Mouse (Mus musculus) heart, embryonic 11.5 days (tissue): ENCODE results near the gene Klrb1. TPM values are rescaled to one million over a fixed set of nuclear protein-coding genes. Genes with fewer than 3 reads are reported as not detected.
"Not testable (repeated sequence)": the region's sequence is repeated elsewhere in the genome, so short reads cannot be mapped to it uniquely, and the experiment has no call there.

ENCODE experiments used
- ATAC-seq: fragments of 200-750 bp; cut with Nextera tagmentation; replicated peaks from 2 replicates; pipeline ENCODE4 v1.8.0; 2017; ENCODE audit warnings: moderate library complexity; ENCODE audit not compliant: insufficient number of reproducible peaks, low FRiP score, low TSS enrichment
- H3K27ac ChIP-seq: fragments of 300-500 bp; sonication (generic); 2 replicates; pipeline ENCODE4 v1.5.1; 2014; ENCODE audit warnings: mild to moderate bottlenecking, low read depth, low read length
- H3K27me3 ChIP-seq: fragments of 300-500 bp; sonication (generic); 2 replicates; pipeline ENCODE4 v1.6.1; 2014; ENCODE audit warnings: mild to moderate bottlenecking, low read length, mixed read lengths; ENCODE audit not compliant: control insufficient read depth, insufficient read depth
- H3K36me3 ChIP-seq: fragments of 300-500 bp; sonication (generic); 2 replicates; pipeline ENCODE4 v1.6.1; 2014; ENCODE audit warnings: mild to moderate bottlenecking, low read length, moderate library complexity, mixed read lengths; ENCODE audit not compliant: control insufficient read depth, insufficient read depth
- H3K4me1 ChIP-seq: fragments of 300-500 bp; sonication (generic); 2 replicates; pipeline ENCODE4 v1.6.1; 2014; ENCODE audit warnings: low read length; ENCODE audit not compliant: control insufficient read depth, insufficient read depth
- H3K4me2 ChIP-seq: fragments of 300-500 bp; sonication (generic); 2 replicates; pipeline ENCODE4 v1.6.1; 2014; ENCODE audit warnings: mild to moderate bottlenecking, moderate library complexity
- H3K4me3 ChIP-seq: fragments of 300-500 bp; sonication (generic); 2 replicates; pipeline ENCODE4 v1.5.1; 2014; ENCODE audit warnings: low read depth, low read length
- H3K9ac ChIP-seq: fragments of 300-500 bp; sonication (generic); 2 replicates; pipeline ENCODE4 v1.6.1; 2014; ENCODE audit warnings: mild to moderate bottlenecking, low read depth, low read length, moderate library complexity
- H3K9me3 ChIP-seq: fragments of 300-500 bp; sonication (generic); replicated peaks from 2 replicates; pipeline ENCODE4 v1.6.1; 2016; ENCODE audit warnings: low read length; ENCODE audit not compliant: control insufficient read depth
- WGBS: fragments of 180-500 bp; shearing (Covaris S2); extraction: QIAGEN DNeasy Blood & Tissue Kit; methylation state at CpG from one replicate; pipeline ENCODE4 v1.1.7; 2014; ENCODE audit not compliant: insufficient replicate concordance; 5-methylcytosine and 5-hydroxymethylcytosine counted together
- polyA plus RNA-seq: library from polyadenylated mRNA; unstranded; fragments of >200 nt; fragmentation: Nextera tagmentation; extraction: Ambion mirVana; gene quantifications from 2 replicates; pipeline ENCODE4 v1.2.1, GENCODE M21; 2014

Klrb1 gene
- not detected in 2 replicates for polyA plus RNA-seq

GRCm38 (mm10) chr6:128722959-128723358 is at the start of gene Klrb1:
Gene Klrb1 (minus strand): TSS chr6:128723059.
- ATAC-seq = no peak
- H3K9ac ChIP-seq = no peak within 1 kb of the TSS
- no peaks in the 10 kb centered on the region for H3K27me3 ChIP-seq
- no peaks in the 10 kb centered on the region for H3K36me3 ChIP-seq
- 78% methylated on average over 4 of the region's 4 CpGs for WGBS
- H3K4me2 ChIP-seq = no peak within 1 kb of the TSS
- H3K4me3 ChIP-seq = no peak within 1 kb of the TSS
- H3K9me3 ChIP-seq = no peaks in the 10 kb centered on the region
- no peak within 1 kb of the TSS for H3K27ac ChIP-seq
- H3K4me1 ChIP-seq = no peaks in the 10 kb centered on the region

- ATAC-seq = no peak
These were observed 46.8 kb upstream of the Klrb1 start for GRCm38 (mm10) chr6:128769481-128770253.

DNA sequence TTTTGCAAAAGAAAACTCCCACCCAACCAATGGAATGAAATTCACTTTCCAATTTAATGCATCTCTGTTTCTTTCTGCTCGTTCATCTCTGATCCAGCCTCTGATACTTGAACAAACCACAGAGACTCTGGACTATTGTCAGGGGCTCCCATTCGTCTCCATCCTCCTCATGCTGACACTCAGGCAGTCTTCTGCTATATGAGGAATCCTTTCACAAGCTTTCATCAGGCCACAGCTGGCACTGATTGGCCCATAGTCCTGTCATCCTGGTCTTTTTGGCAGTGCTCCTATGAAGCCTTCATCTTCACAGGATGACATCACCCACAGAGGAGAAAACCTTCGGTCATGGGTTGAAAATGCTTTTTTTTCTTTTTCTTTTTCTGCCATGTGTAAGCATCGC is 45.2 kb upstream of the Klrb1 start:
- Histone ChIP-seq H3K36me3 (no peaks in the 10 kb centered on the region), H3K4me2 (no peak overlapping the region), H3K9ac (no peak overlapping the region), H3K27me3 (no peaks in the 10 kb centered on the region), H3K4me1 (no peaks in the 10 kb centered on the region), H3K4me3 (no peak overlapping the region), H3K27ac (no peak overlapping the region), H3K9me3 (no peaks in the 10 kb centered on the region)
- WGBS = 77% methylated on average over 4 of the region's 4 CpGs
- no peak for ATAC-seq

More at GRCm38 (mm10) chr6:128769481-128770253, 46.8 kb upstream of the Klrb1 start:
- Histone ChIP-seq H3K27ac (no peak overlapping the region), H3K4me2 (no peak overlapping the region), H3K9ac (0 out of 2 replicates have a peak overlapping the region, but pooled peaks have one; percentile 22), H3K4me3 (no peak overlapping the region), H3K36me3 (no peaks in the 10 kb centered on the region), H3K27me3 (no peaks in the 10 kb centered on the region), H3K4me1 (no peaks in the 10 kb centered on the region), H3K9me3 (0 out of 2 replicates have a peak, but pooled peaks cover 2% of the 10 kb centered on the region)
- 80% methylated on average over 10 of the region's 10 CpGs for WGBS

GRCm38 (mm10) chr6:128766486-128767254 is 43.8 kb upstream of the Klrb1 start:
- not testable (repeated sequence) for ATAC-seq

DNA sequence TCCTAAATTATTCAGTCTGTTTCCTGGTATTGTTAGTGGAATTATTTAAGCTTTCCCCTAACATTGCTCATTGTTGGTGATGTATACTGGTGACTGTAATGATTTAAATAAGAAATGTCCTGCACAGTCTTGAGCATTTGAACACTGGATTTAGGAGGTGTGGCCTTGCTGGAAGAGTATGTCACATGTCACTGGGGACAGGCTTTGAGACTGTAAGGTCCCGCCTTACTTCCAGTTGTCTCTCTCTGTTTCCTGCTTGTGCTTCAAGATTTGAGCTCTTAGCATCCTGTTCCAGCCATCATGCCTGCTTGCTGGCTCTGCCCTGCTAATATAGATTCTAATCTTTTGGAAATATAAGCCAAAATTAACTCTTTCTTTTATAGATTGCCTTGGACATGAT is 42.4 kb upstream of the Klrb1 start:
- no peak for ATAC-seq
- H3K4me3 ChIP-seq = no peak overlapping the region
- H3K4me2 ChIP-seq = no peak overlapping the region
- no peak overlapping the region for H3K9ac ChIP-seq
- no peaks in the 10 kb centered on the region for H3K9me3 ChIP-seq
- 74% methylated on average over 1 of the region's 1 CpGs for WGBS
- no peaks in the 10 kb centered on the region for H3K27me3 ChIP-seq
- H3K36me3 ChIP-seq = no peaks in the 10 kb centered on the region
- no peaks in the 10 kb centered on the region for H3K4me1 ChIP-seq
- H3K27ac ChIP-seq = no peak overlapping the region

More at GRCm38 (mm10) chr6:128766486-128767254, 43.8 kb upstream of the Klrb1 start:
- H3K27me3 ChIP-seq, H3K4me1 ChIP-seq, H3K4me2 ChIP-seq, H3K27ac ChIP-seq, H3K4me3 ChIP-seq, H3K36me3 ChIP-seq, H3K9ac ChIP-seq, H3K9me3 ChIP-seq: not testable (repeated sequence)
- 55% methylated on average over 6 of the region's 6 CpGs for WGBS

DNA sequence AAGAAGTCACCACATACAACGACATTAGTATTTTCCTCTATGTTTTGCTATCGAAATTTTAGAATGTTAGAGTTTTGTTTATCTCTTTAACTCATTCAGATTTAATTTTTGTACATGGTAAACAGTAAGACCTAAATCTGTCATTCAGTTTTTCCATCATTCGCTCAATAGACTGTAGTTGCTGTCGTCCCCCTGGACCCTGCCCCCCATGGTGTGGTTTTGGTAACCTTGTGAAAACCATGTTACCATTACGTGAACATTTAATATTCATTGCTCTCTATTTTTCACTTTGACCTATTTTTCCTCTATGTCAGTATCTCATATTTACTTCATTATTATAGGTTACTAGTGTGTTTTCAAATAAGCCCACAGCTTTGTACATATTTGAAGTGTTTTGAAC is 41.7 kb upstream of the Klrb1 start:
- Histone ChIP-seq H3K4me1 (no peaks in the 10 kb centered on the region), H3K4me2 (peak overlapping the region; percentile 53), H3K27me3 (no peaks in the 10 kb centered on the region), H3K4me3 (peak overlapping the region; percentile 36), H3K27ac (no peak overlapping the region), H3K9me3 (no peaks in the 10 kb centered on the region), H3K9ac (no peak overlapping the region), H3K36me3 (no peaks in the 10 kb centered on the region)
- 30% methylated on average over 5 of the region's 5 CpGs for WGBS
- ATAC-seq = no peak

- WGBS = 2% methylated on average over 30 of the region's 30 CpGs
- Histone ChIP-seq H3K27ac (0 out of 2 replicates have a peak overlapping the region, but pooled peaks have one; percentile 10), H3K9me3 (no peaks in the 10 kb centered on the region), H3K9ac (peak overlapping the region; percentile 72), H3K4me3 (peak overlapping the region; percentile 62), H3K4me1 (no peaks in the 10 kb centered on the region), H3K36me3 (no peaks in the 10 kb centered on the region), H3K4me2 (peak overlapping the region; percentile 82), H3K27me3 (no peaks in the 10 kb centered on the region)
- peak; percentile 91 for ATAC-seq
These were observed 41.1 kb upstream of the Klrb1 start for GRCm38 (mm10) chr6:128763736-128764523.
